Mouse (Mus musculus) spleen, adult 2 months (tissue): ENCODE results near the gene E130114P18Rik. TPM values are rescaled to one million over a fixed set of nuclear protein-coding genes. Genes with fewer than 3 reads are reported as not detected.

Experiments used
- DNase-seq, 2 experiments: peaks; one replicate each; pipeline versions ENCODE4 v3.0.0 to v3.0.0-alpha.2; 2012 to 2021; ENCODE audit warnings: low spot score in 2 of 2, low read depth in 1 of 2
- H3K27ac ChIP-seq: fragments of 200-500 bp; 2 replicates; pipeline ENCODE4 v1.5.1; 2012; ENCODE audit warnings: low read length, inconsistent platforms; ENCODE audit not compliant: insufficient read depth
- H3K27me3 ChIP-seq: fragments of 200-500 bp; 2 replicates; pipeline ENCODE4 v1.6.1; 2012; ENCODE audit warnings: mild to moderate bottlenecking, moderate library complexity, low read length, inconsistent platforms; ENCODE audit not compliant: control insufficient read depth, insufficient read depth
- H3K36me3 ChIP-seq: fragments of 200-500 bp; 2 replicates; pipeline ENCODE4 v1.6.1; 2012; ENCODE audit warnings: mild to moderate bottlenecking, low read length, inconsistent platforms; ENCODE audit not compliant: control insufficient read depth, insufficient read depth
- H3K4me1 ChIP-seq: fragments of 200-500 bp; 2 replicates; pipeline ENCODE4 v1.6.1; 2011; ENCODE audit warnings: inconsistent platforms; ENCODE audit not compliant: control insufficient read depth, insufficient read depth, insufficient read length
- H3K4me3 ChIP-seq: fragments of 200-500 bp; 2 replicates; pipeline ENCODE4 v1.5.1; 2011; ENCODE audit warnings: mild to moderate bottlenecking, inconsistent platforms; ENCODE audit not compliant: insufficient read depth, insufficient read length; ENCODE audit errors: extremely low read depth
- CTCF ChIP-seq: fragments of 200-500 bp; IDR thresholded peaks from 2 replicates; pipeline ENCODE4 v1.5.1; 2011; ENCODE audit warnings: mild to moderate bottlenecking, inconsistent platforms; ENCODE audit not compliant: insufficient read depth, insufficient read length, insufficient replicate concordance; ENCODE audit errors: extremely low read depth
- POLR2A ChIP-seq: fragments of 200-500 bp; IDR thresholded peaks from 2 replicates; pipeline ENCODE4 v1.6.1; 2011; ENCODE audit warnings: low read depth, low read length, inconsistent platforms
- WGBS: fragments of 180-500 bp; shearing (Covaris S2); methylation state at CpG from one replicate; pipeline ENCODE4 v1.1.7; 2018; 5-methylcytosine and 5-hydroxymethylcytosine counted together
- polyA plus RNA-seq: library from polyadenylated mRNA; depleted of rRNA; stranded (reverse); fragments of >200 nt; gene quantifications from 2 replicates; pipeline ENCODE4 v1.2.3, GENCODE M21; 2012

E130114P18Rik gene
- polyA plus RNA-seq, 1 experiment = not detected

DNA sequence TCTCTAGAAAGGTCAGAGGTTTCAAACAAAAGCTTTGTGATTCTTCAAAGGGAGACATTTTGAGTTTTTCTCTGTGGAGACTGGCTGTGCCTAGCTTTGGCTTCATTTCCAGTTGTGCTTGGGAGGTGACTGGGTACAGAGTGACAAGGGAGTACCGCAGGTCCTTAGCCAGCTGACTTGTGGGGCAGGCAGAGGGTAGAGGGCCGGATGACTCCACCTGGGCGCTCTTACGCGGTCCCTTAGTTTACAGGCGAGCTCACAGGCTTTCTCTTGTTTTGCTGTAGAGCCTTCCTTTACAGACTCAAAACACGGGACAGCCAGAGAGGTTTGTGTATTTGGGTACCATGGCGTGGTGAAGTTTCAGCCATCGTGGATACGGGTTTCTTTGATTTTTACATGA lies 16.1 kb upstream of the E130114P18Rik start:
- H3K4me3 ChIP-seq = no peak overlapping the region
- TF ChIP-seq POLR2A (no peak), CTCF (no peak)
- no peaks in the 10 kb centered on the region for H3K4me1 ChIP-seq
- H3K27ac ChIP-seq = no peak overlapping the region
- DNase-seq = no peak
- WGBS = 94% methylated on average over 10 of the region's 10 CpGs
- H3K27me3 ChIP-seq = no peaks in the 10 kb centered on the region
- no peaks in the 10 kb centered on the region for H3K36me3 ChIP-seq

- Histone ChIP-seq H3K27ac (no peak overlapping the region), H3K27me3 (no peaks in the 10 kb centered on the region), H3K4me1 (no peaks in the 10 kb centered on the region), H3K36me3 (no peaks in the 10 kb centered on the region), H3K4me3 (no peak overlapping the region)
- 78% methylated on average over 4 of the region's 4 CpGs for WGBS
- TF ChIP-seq CTCF = no peak
- no peak for DNase-seq
Observed at GRCm38 (mm10) chr4:97788537-97788936, 10.7 kb upstream of the E130114P18Rik start.

- Histone ChIP-seq H3K4me1 (no peaks in the 10 kb centered on the region), H3K27ac (no peak overlapping the region), H3K4me3 (no peak overlapping the region), H3K36me3 (no peaks in the 10 kb centered on the region), H3K27me3 (no peaks in the 10 kb centered on the region)
- DNase-seq = no peak
- WGBS = 95% methylated on average over 3 of the region's 3 CpGs
- TF ChIP-seq CTCF (no peak), POLR2A (no peak)
Observed at GRCm38 (mm10) chr4:97787515-97787914, 9.6 kb upstream of the E130114P18Rik start.

GRCm38 (mm10) chr4:97786571-97786970 lies 8.7 kb upstream of the E130114P18Rik start:
- no peak overlapping the region for H3K27ac ChIP-seq
- H3K36me3 ChIP-seq = no peaks in the 10 kb centered on the region
- no peaks in the 10 kb centered on the region for H3K27me3 ChIP-seq
- H3K4me1 ChIP-seq = no peaks in the 10 kb centered on the region
- no peak for DNase-seq
- H3K4me3 ChIP-seq = no peak overlapping the region
- TF ChIP-seq POLR2A (no peak), CTCF (no peak)
- WGBS = 85% methylated on average over 8 of the region's 8 CpGs

DNA sequence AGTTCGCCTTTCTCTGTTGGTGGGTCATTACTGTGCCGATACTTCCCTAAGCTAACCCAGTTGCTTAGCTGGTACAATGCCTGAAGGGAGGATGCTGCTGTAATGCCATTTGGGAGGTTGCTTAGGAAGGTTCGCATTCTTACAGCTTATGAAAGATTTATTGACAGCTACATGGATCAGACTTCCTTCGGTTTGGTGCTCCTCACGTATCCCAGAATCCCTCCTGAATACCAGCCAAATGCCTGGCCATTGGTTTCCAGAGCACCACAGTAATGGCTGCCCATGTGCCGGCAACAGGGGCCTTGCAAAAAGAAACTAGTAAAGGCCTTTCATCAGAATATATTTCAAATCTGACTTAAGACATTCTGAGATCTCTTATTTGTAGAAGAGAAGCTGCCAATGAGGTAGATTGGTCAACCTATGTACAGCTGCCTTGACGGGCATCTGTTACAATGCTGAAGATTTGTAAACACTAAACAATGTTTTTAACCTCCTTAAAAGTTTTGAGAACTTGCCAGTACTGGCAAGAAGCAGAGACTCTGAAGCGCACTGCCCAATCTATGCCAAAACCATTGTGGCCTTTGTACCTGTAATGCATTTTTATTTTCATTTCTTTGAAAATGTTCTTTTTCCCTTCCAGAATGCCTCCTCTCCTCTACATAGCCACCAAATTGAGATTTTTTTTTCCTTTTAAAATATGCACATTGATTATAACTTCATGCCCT lies 7.8 kb upstream of the E130114P18Rik start:
- Histone ChIP-seq H3K27ac (no peak overlapping the region), H3K4me3 (no peak overlapping the region), H3K4me1 (no peaks in the 10 kb centered on the region), H3K27me3 (no peaks in the 10 kb centered on the region), H3K36me3 (no peaks in the 10 kb centered on the region)
- no peak for TF ChIP-seq CTCF
- TF ChIP-seq POLR2A = no peak
- no peak for DNase-seq
- WGBS = 92% methylated on average over 8 of the region's 8 CpGs

- no peaks in the 10 kb centered on the region for H3K36me3 ChIP-seq
- H3K27me3 ChIP-seq = no peaks in the 10 kb centered on the region
- no peak overlapping the region for H3K4me3 ChIP-seq
- H3K4me1 ChIP-seq = no peaks in the 10 kb centered on the region
- TF ChIP-seq CTCF (no peak), POLR2A (no peak)
- WGBS = 96% methylated on average over 11 of the region's 11 CpGs
- no peak overlapping the region for H3K27ac ChIP-seq
- no peak for DNase-seq
Observed at GRCm38 (mm10) chr4:97784236-97784635, 6.4 kb upstream of the E130114P18Rik start.

GRCm38 (mm10) chr4:97783073-97783879 lies 5.4 kb upstream of the E130114P18Rik start:
- DNase-seq = no peak
- H3K4me3 ChIP-seq = no peak overlapping the region
- peaks cover 4% of the 10 kb centered on the region for H3K27me3 ChIP-seq
- no peak overlapping the region for H3K27ac ChIP-seq
- WGBS = 96% methylated on average over 26 of the region's 26 CpGs
- no peaks in the 10 kb centered on the region; the same call in 1 of the 2 replicates for H3K4me1 ChIP-seq
- H3K36me3 ChIP-seq = no peaks in the 10 kb centered on the region
- TF ChIP-seq CTCF (no peak), POLR2A (no peak)
